8 mouse cellular contexts compared by ENCODE assay signal in genomic region chr14:84443288-84443686, GRCm38 (mm10). TPM values are rescaled to one million over a fixed set of nuclear protein-coding genes. Genes with fewer than 3 reads are reported as not detected.
DNase-seq lines count a peak whose midpoint lies in the region; ATAC-seq and TF ChIP-seq lines count a peak whose summit lies in the region.

Pcdh17 (plus strand) TSS chr14:84443563.

- no peaks in the 10 kb centered on the region for H3K36me3 ChIP-seq in hindbrain, postnatal 0 days (ENCODE audit: insufficient read depth, low read length)
- H3K36me3 ChIP-seq in macrophage (ENCODE audit: inconsistent target) = no peaks in the 10 kb centered on the region

- H3K4me1 ChIP-seq in cortical plate, adult 2 months (ENCODE audit: control insufficient read depth, insufficient read depth, low read length) = no peaks in the 10 kb centered on the region
- H3K4me1 ChIP-seq in hindbrain, postnatal 0 days (ENCODE audit: insufficient read depth, low read length) = peaks cover 5% of the 10 kb centered on the region; the same call in 1 of the 2 replicates

- H3K9ac ChIP-seq in hindbrain, postnatal 0 days (replicated peaks; ENCODE audit: low read length) = peak within 1 kb of the TSS; percentile 76

- H3K27ac ChIP-seq in cortical plate, adult 2 months (ENCODE audit: insufficient read depth, low read length) = peak within 1 kb of the TSS; percentile 49
- H3K27ac ChIP-seq in hindbrain, postnatal 0 days = peak within 1 kb of the TSS; percentile 86
- H3K27ac ChIP-seq in left cerebral cortex, adult 2 months = peak within 1 kb of the TSS; percentile 88
- H3K27ac ChIP-seq in macrophage = no peak within 1 kb of the TSS

- TF ChIP-seq CTCF in cortical plate, adult 2 months (IDR thresholded peaks at IDR 0.05; ENCODE audit: extremely low read depth, insufficient read depth, low read length) = no peak
- TF ChIP-seq CTCF in hindbrain, postnatal 0 days (IDR thresholded peaks at IDR 0.05; ENCODE audit: low read depth) = no peak
- no peak for TF ChIP-seq CTCF in left cerebral cortex, adult 2 months (IDR thresholded peaks at IDR 0.05)

- H3K4me3 ChIP-seq in cortical plate, adult 2 months (ENCODE audit: insufficient read depth, low read length) = peak within 1 kb of the TSS; percentile 82
- H3K4me3 ChIP-seq in hindbrain, postnatal 0 days (ENCODE audit: low read length) = peak within 1 kb of the TSS; percentile 81
- peak within 1 kb of the TSS; percentile 68 for H3K4me3 ChIP-seq in left cerebral cortex, adult 2 months
- H3K4me3 ChIP-seq in macrophage (ENCODE audit: inconsistent target) = peak within 1 kb of the TSS; percentile 2; the same call in 1 of the 2 replicates

- WGBS in hindbrain, postnatal 0 days = under 1% methylated on average over 31 of the region's 31 CpGs
- under 1% methylated on average over 24 of the region's 31 CpGs for WGBS in macrophage (ENCODE audit: missing documents)

- intact Hi-C loops in left cerebral cortex, adult 2 months (cut with DNase I) = loop anchor here (5.0 to 10.0 kb wide), 2 partner anchors 1724 to 1862 kb away; no protein-coding TSS in a partner anchor

- no peaks in the 10 kb centered on the region for H3K79me2 ChIP-seq in macrophage (ENCODE audit: inconsistent target)

- peak; percentile 72 to 77 for DNase-seq in gastrocnemius, adult 8-10 months (ENCODE audit: low spot score in 2 of 2)
- DNase-seq in hindbrain, postnatal 0 days (ENCODE audit: low spot score) = peak; percentile 98
- DNase-seq in left cerebral cortex, adult 2 months (ENCODE audit: extremely low spot score in 1 of 2, low spot score in 2 of 2) = peak; percentile 94 to 97
- peak; percentile 93 for DNase-seq in retina, postnatal 7 days (ENCODE audit: low read depth, low spot score)
- peak; percentile 64 for DNase-seq in urinary bladder, postnatal 10 days (ENCODE audit: low spot score)

- peak; percentile 82 for ATAC-seq in activated CD4-positive, CD25-positive, alpha-beta regulatory T cell, adult 4 months
- ATAC-seq in hindbrain, postnatal 0 days = peak; percentile 91

- H3K27me3 ChIP-seq in hindbrain, postnatal 0 days (ENCODE audit: insufficient read depth, low read length) = no peaks in the 10 kb centered on the region

- H3K4me2 ChIP-seq in hindbrain, postnatal 0 days (ENCODE audit: low read depth, low read length) = peak within 1 kb of the TSS; percentile 85

- TF ChIP-seq POLR2A in cortical plate, adult 2 months (IDR thresholded peaks at IDR 0.05; ENCODE audit: extremely low read depth, insufficient read depth, low read length) = peak; percentile 98

- H3K9me3 ChIP-seq in hindbrain, postnatal 0 days (ENCODE audit: low read length) = no peaks in the 10 kb centered on the region

RNA-seq across cellular contexts. Expression of gene Pcdh17, which starts in this region (rescaled TPM):
- under 1 TPM; 0.04 to 0.36 TPM for polyA plus RNA-seq in activated CD4-positive, CD25-positive, alpha-beta regulatory T cell, adult 4 months (2017; shearing (Covaris generic))
- 10.2 and 11.3 TPM in 2 replicates for polyA plus RNA-seq in cortical plate, adult 2 months (2012; rRNA removed)
- under 1 TPM; 0.34 to 0.56 (median 0.42) TPM for total RNA-seq in gastrocnemius, adult 8-10 months (2022)
- 57.3 and 62.8 TPM in 2 replicates for total RNA-seq in hindbrain, postnatal 0 days (2014; rRNA removed)
- polyA plus RNA-seq in hindbrain, postnatal 0 days (2015; fragmentation: Nextera tagmentation; extraction: Ambion mirVana) = 29.5 and 31.5 TPM in 2 replicates
- 10 to 100 TPM; 31.9 to 36.2 TPM for total RNA-seq in left cerebral cortex, adult 2 months (2021)
- total RNA-seq in macrophage (2018; cell fraction: chromatin; rRNA removed) = under 1 TPM in 3 of 26 experiments, not detected in 23; 0.04 to 0.41 (median 0.05) TPM
- under 1 TPM in 5 of 26 experiments, not detected in 21; under 0.01 to 0.03 (median under 0.01) TPM for total RNA-seq in macrophage (2018; cell fraction: cytosol; rRNA removed)
- under 1 TPM in 7 of 26 experiments, not detected in 19; 0.04 to 0.58 (median 0.07) TPM for total RNA-seq in macrophage (2018; cell fraction: nucleus; rRNA removed)
- polyA plus RNA-seq in macrophage (2018) = not detected in 3 replicates

Comparison
In these comparisons a context has a peak if more than half of its experiments do, and no peak if none do; other contexts are left out.
1. RNA of gene Pcdh17 (total RNA-seq): 57.3 to 62.8 TPM in hindbrain, postnatal 0 days and 31.9 to 36.2 TPM in left cerebral cortex, adult 2 months; 0.34 to 0.56 TPM in gastrocnemius, adult 8-10 months; every median in the first group is over 10 times any median in the second.
2. Peak in ATAC-seq in activated CD4-positive, CD25-positive, alpha-beta regulatory T cell, adult 4 months; RNA of the gene not detected or under 1 TPM.
3. Peak in DNase-seq in gastrocnemius, adult 8-10 months; RNA of the gene not detected or under 1 TPM.
4. H3K4me3 ChIP-seq: peak in every context shown above with its lines; median percentile 82 in cortical plate, adult 2 months; 81 in hindbrain, postnatal 0 days; 68 in left cerebral cortex, adult 2 months; 2 in macrophage.
5. Peak in every context shown above with its lines, with median percentiles within 50 percentile points of each other: DNase-seq.